Mouse (Mus musculus) cortical plate, adult 2 months (tissue): ENCODE results near the gene Foxp1. TPM values are rescaled to one million over a fixed set of nuclear protein-coding genes. Genes with fewer than 3 reads are reported as not detected.
A peak's percentile ranks its signal among the peaks of the same experiment; 100 is the strongest.

Experiments
- H3K27ac ChIP-seq: fragments of 200-500 bp; 2 replicates; pipeline ENCODE4 v1.5.1; 2012; ENCODE audit warnings: low read length, control low read depth, inconsistent platforms; ENCODE audit not compliant: insufficient read depth
- H3K4me1 ChIP-seq: fragments of 200-500 bp; 2 replicates; pipeline ENCODE4 v1.6.1; 2011; ENCODE audit warnings: low read length; ENCODE audit not compliant: control insufficient read depth, insufficient read depth
- H3K4me3 ChIP-seq: fragments of 200-500 bp; 2 replicates; pipeline ENCODE4 v1.5.1; 2011; ENCODE audit warnings: mild to moderate bottlenecking, low read length, control low read depth; ENCODE audit not compliant: insufficient read depth
- CTCF ChIP-seq: fragments of 200-500 bp; IDR thresholded peaks from 2 replicates; pipeline ENCODE4 v1.5.1; 2011; ENCODE audit warnings: mild to moderate bottlenecking, control low read depth, low read length; ENCODE audit not compliant: insufficient read depth; ENCODE audit errors: extremely low read depth
- POLR2A ChIP-seq: fragments of 200-500 bp; IDR thresholded peaks from 2 replicates; pipeline ENCODE4 v1.6.1; 2011; ENCODE audit warnings: mild to moderate bottlenecking, low read length, control low read depth; ENCODE audit not compliant: insufficient read depth; ENCODE audit errors: extremely low read depth
- polyA plus RNA-seq: library from polyadenylated mRNA; depleted of rRNA; stranded (reverse); fragments of >200 nt; gene quantifications from 2 replicates; pipeline ENCODE4 v1.2.3, GENCODE M21; 2012; rRNA removed

Foxp1 gene
- polyA plus RNA-seq, 1 experiment, result 99.2 TPM

GRCm38 (mm10) chr6:98933135-98933724 is 589.3 kb downstream of the Foxp1 start:
- H3K4me3 ChIP-seq, result no peak overlapping the region
- TF ChIP-seq CTCF (no peak), POLR2A (no peak)
- H3K4me1 ChIP-seq, result peaks cover 3% of the 10 kb centered on the region; the same call in 1 of the 2 replicates
- H3K27ac ChIP-seq, result no peak overlapping the region

GRCm38 (mm10) chr6:98931881-98932540 is 590.5 kb downstream of the Foxp1 start:
- Histone ChIP-seq H3K4me3 (no peak overlapping the region), H3K4me1 (no peaks in the 10 kb centered on the region), H3K27ac (no peak overlapping the region)
- TF ChIP-seq CTCF (no peak), POLR2A (no peak)

- no peaks in the 10 kb centered on the region for H3K4me1 ChIP-seq
- H3K4me3 ChIP-seq, result no peak overlapping the region
- H3K27ac ChIP-seq, result peak overlapping the region; percentile 16; the same call in 1 of the 2 replicates
- no peak for TF ChIP-seq CTCF
- no peak for TF ChIP-seq POLR2A
Observed at GRCm38 (mm10) chr6:98930652-98931300, 591.7 kb downstream of the Foxp1 start.

GRCm38 (mm10) chr6:98928365-98928764 is 594.2 kb downstream of the Foxp1 start:
- Histone ChIP-seq H3K27ac (no peak overlapping the region), H3K4me3 (no peak overlapping the region), H3K4me1 (no peaks in the 10 kb centered on the region)
- TF ChIP-seq POLR2A, result no peak
- no peak for TF ChIP-seq CTCF

GRCm38 (mm10) chr6:98901259-98901658 is 621.3 kb downstream of the Foxp1 start:
- no peaks in the 10 kb centered on the region for H3K4me1 ChIP-seq
- TF ChIP-seq CTCF (no peak), POLR2A (no peak)
- no peak overlapping the region for H3K27ac ChIP-seq
- no peak overlapping the region for H3K4me3 ChIP-seq

- Histone ChIP-seq H3K4me1 (no peaks in the 10 kb centered on the region), H3K27ac (no peak overlapping the region), H3K4me3 (no peak overlapping the region)
- no peak for TF ChIP-seq CTCF
- TF ChIP-seq POLR2A, result no peak
Observed at GRCm38 (mm10) chr6:98878208-98878607, 644.3 kb downstream of the Foxp1 start.

GRCm38 (mm10) chr6:98876401-98876800 is 646.1 kb downstream of the Foxp1 start:
- no peak overlapping the region for H3K4me3 ChIP-seq
- TF ChIP-seq POLR2A, result no peak
- no peak for TF ChIP-seq CTCF
- H3K27ac ChIP-seq, result no peak overlapping the region
- no peaks in the 10 kb centered on the region for H3K4me1 ChIP-seq

Other genes with a start within 250 kb of the Foxp1 start
- 18.9 and 19.2 TPM in 2 replicates for gene Eif4e3, start 144.1 kb upstream of the Foxp1 start, polyA plus RNA-seq
- gene Gm20696, start 144.1 kb upstream of the Foxp1 start, polyA plus RNA-seq, result 2.3 and 3.0 TPM in 2 replicates
- 21.6 and 22.4 TPM in 2 replicates for gene Gpr27, start 170.0 kb upstream of the Foxp1 start, polyA plus RNA-seq
- 0.06 and 0.13 TPM in 2 replicates for gene Prok2, start 203.7 kb upstream of the Foxp1 start, polyA plus RNA-seq